Mouse (Mus musculus): Measurements from ENCODE around the gene Elovl3. TPM values are rescaled to one million over a fixed set of nuclear protein-coding genes. Genes with fewer than 3 reads are reported as not detected.
"Not testable (repeated sequence)": the region's sequence is repeated elsewhere in the genome, so short reads cannot be mapped to it uniquely, and the experiment has no call there.

Gene Elovl3
- polyA plus RNA-seq, 1 experiment from 2014 or later, result not detected

GRCm38 (mm10) chr19:46114617-46115016 lies 17.1 kb upstream of the Elovl3 start:
- H3K4me1 ChIP-seq (replicated peaks; ENCODE audit: control insufficient read depth, insufficient read depth, low read length), result no peaks in the 10 kb centered on the region
- H3K36me3 ChIP-seq (ENCODE audit: control insufficient read depth, insufficient read depth), result no peaks in the 10 kb centered on the region
- no peaks in the 10 kb centered on the region for H3K9me3 ChIP-seq (ENCODE audit: control insufficient read depth)
- H3K9ac ChIP-seq (ENCODE audit: low read depth, low read length), result no peak overlapping the region
- H3K27me3 ChIP-seq (replicated peaks; ENCODE audit: control insufficient read depth, insufficient read depth, low read length), result no peaks in the 10 kb centered on the region
- no peak overlapping the region for H3K4me2 ChIP-seq (replicated peaks; ENCODE audit: low read depth)
- H3K4me3 ChIP-seq (ENCODE audit: low read depth, low read length), result no peak overlapping the region
- TF ChIP-seq CTCF (IDR thresholded peaks at IDR 0.05; ENCODE audit: low read depth), result no peak
- H3K27ac ChIP-seq (ENCODE audit: low read depth, low read length), result no peak overlapping the region
- ATAC-seq, result no peak
- 47% methylated on average over 4 of the region's 4 CpGs for WGBS

GRCm38 (mm10) chr19:46119458-46119857 lies 12.2 kb upstream of the Elovl3 start:
- H3K27me3 ChIP-seq (replicated peaks; ENCODE audit: control insufficient read depth, insufficient read depth, low read length), result no peaks in the 10 kb centered on the region
- no peak overlapping the region for H3K27ac ChIP-seq (ENCODE audit: low read depth, low read length)
- ATAC-seq, result no peak
- H3K9ac ChIP-seq (ENCODE audit: low read depth, low read length), result no peak overlapping the region
- H3K9me3 ChIP-seq (ENCODE audit: control insufficient read depth), result no peaks in the 10 kb centered on the region
- no peak overlapping the region for H3K4me2 ChIP-seq (replicated peaks; ENCODE audit: low read depth)
- no peaks in the 10 kb centered on the region for H3K4me1 ChIP-seq (replicated peaks; ENCODE audit: control insufficient read depth, insufficient read depth, low read length)
- H3K36me3 ChIP-seq (ENCODE audit: control insufficient read depth, insufficient read depth), result no peaks in the 10 kb centered on the region
- no peak for TF ChIP-seq CTCF (IDR thresholded peaks at IDR 0.05; ENCODE audit: low read depth)
- WGBS, result 86% methylated on average over 3 of the region's 3 CpGs
- no peak overlapping the region for H3K4me3 ChIP-seq (ENCODE audit: low read depth, low read length)

DNA sequence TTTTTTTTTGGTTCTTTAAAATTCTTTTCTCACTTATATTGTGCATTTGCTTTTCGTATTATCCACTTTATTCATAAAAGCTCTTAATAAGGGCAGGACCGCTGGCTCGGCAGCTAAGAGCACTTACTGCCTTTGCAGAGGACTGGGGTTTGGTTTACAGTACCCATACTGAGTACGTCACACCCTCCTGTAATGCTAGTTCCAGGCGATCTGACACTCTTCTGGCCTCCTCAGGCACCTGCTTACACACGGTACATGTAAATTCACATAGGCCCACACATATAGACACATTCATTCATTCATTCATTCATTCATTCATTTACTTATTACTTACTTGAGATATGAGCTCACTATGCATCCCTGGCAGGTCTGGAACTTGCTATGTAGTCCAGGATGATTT lies 10.8 kb upstream of the Elovl3 start:
- H3K27ac ChIP-seq (ENCODE audit: low read depth, low read length), result no peak overlapping the region
- WGBS, result 71% methylated on average over 6 of the region's 6 CpGs

DNA sequence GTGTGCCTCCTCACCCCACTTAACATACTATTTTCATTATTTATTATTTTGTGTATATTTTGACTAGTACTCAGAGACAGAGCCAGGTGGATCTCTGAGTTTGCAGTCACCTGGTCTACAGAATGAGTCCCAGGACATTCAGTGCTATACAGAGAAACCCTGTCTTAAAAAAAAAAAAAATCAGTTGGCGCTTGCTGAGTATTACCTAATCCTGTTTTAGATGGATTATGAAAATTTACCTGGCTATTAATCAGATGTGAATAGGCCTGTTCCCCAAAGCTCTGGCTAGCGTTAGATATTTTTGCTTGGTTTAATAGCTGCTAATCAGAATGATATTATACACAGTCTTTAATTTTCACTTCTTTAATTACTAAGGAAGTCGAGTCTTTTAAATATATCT lies 7.8 kb upstream of the Elovl3 start:
- no peak overlapping the region for H3K9ac ChIP-seq (ENCODE audit: low read depth, low read length)
- no peak overlapping the region for H3K27ac ChIP-seq (ENCODE audit: low read depth, low read length)
- ATAC-seq, result no peak
- 74% methylated on average over 3 of the region's 3 CpGs for WGBS
- TF ChIP-seq CTCF (IDR thresholded peaks at IDR 0.05; ENCODE audit: low read depth), result no peak
- H3K4me3 ChIP-seq (ENCODE audit: low read depth, low read length), result no peak overlapping the region
- no peaks in the 10 kb centered on the region for H3K9me3 ChIP-seq (ENCODE audit: control insufficient read depth)
- H3K4me1 ChIP-seq (replicated peaks; ENCODE audit: control insufficient read depth, insufficient read depth, low read length), result no peaks in the 10 kb centered on the region
- no peak overlapping the region for H3K4me2 ChIP-seq (replicated peaks; ENCODE audit: low read depth)
- H3K36me3 ChIP-seq (ENCODE audit: control insufficient read depth, insufficient read depth), result no peaks in the 10 kb centered on the region
- H3K27me3 ChIP-seq (replicated peaks; ENCODE audit: control insufficient read depth, insufficient read depth, low read length), result no peaks in the 10 kb centered on the region

More for the DNA sequence above, 10.8 kb upstream of the Elovl3 start:
- no peak for ATAC-seq
- Histone ChIP-seq H3K36me3 (ENCODE audit: control insufficient read depth, insufficient read depth) (no peaks in the 10 kb centered on the region), H3K9me3 (ENCODE audit: control insufficient read depth) (no peaks in the 10 kb centered on the region), H3K4me3 (ENCODE audit: low read depth, low read length) (no peak overlapping the region), H3K4me1 (replicated peaks; ENCODE audit: control insufficient read depth, insufficient read depth, low read length) (no peaks in the 10 kb centered on the region), H3K9ac (ENCODE audit: low read depth, low read length) (no peak overlapping the region), H3K27me3 (replicated peaks; ENCODE audit: control insufficient read depth, insufficient read depth, low read length) (no peaks in the 10 kb centered on the region), H3K4me2 (replicated peaks; ENCODE audit: low read depth) (no peak overlapping the region)
- no peak for TF ChIP-seq CTCF (IDR thresholded peaks at IDR 0.05; ENCODE audit: low read depth)

DNA sequence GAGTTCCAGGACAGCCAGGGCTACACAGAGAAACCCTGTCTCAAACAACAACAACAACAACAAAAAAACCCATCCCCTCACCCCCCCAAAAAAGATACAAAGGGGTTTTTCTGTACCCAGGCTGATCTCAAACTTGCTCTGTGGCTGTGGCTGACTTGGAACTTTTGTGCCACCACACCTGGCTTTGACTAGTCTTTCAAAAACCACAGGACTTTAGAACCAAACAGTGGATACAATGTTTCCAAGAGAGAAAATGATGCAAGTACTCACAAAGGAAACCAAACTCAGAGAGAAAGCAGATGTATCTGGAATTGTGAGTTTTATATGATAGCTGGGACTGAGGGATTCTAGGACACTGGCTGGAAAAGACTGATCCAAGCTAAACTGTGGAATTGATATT lies 7.0 kb upstream of the Elovl3 start:
- no peak for ATAC-seq
- no peak overlapping the region for H3K9ac ChIP-seq (ENCODE audit: low read depth, low read length)
- TF ChIP-seq CTCF (IDR thresholded peaks at IDR 0.05; ENCODE audit: low read depth), result no peak

GRCm38 (mm10) chr19:46126301-46126700 lies 5.4 kb upstream of the Elovl3 start:
- Histone ChIP-seq H3K4me1 (replicated peaks; ENCODE audit: control insufficient read depth, insufficient read depth, low read length) (no peaks in the 10 kb centered on the region), H3K27me3 (replicated peaks; ENCODE audit: control insufficient read depth, insufficient read depth, low read length) (peaks cover 13% of the 10 kb centered on the region; the same call in 1 of the 2 replicates), H3K27ac (ENCODE audit: low read depth, low read length) (no peak overlapping the region), H3K4me3 (ENCODE audit: low read depth, low read length) (no peak overlapping the region), H3K9me3 (ENCODE audit: control insufficient read depth) (no peaks in the 10 kb centered on the region), H3K9ac (ENCODE audit: low read depth, low read length) (no peak overlapping the region), H3K36me3 (ENCODE audit: control insufficient read depth, insufficient read depth) (no peaks in the 10 kb centered on the region), H3K4me2 (replicated peaks; ENCODE audit: low read depth) (no peak overlapping the region)
- no peak for TF ChIP-seq CTCF (IDR thresholded peaks at IDR 0.05; ENCODE audit: low read depth)
- no peak for ATAC-seq
- 90% methylated on average over 4 of the region's 4 CpGs for WGBS

More for the DNA sequence above, 7.0 kb upstream of the Elovl3 start:
- Histone ChIP-seq H3K27me3 (replicated peaks; ENCODE audit: control insufficient read depth, insufficient read depth, low read length) (no peaks in the 10 kb centered on the region), H3K4me3 (ENCODE audit: low read depth, low read length) (no peak overlapping the region), H3K9me3 (ENCODE audit: control insufficient read depth) (no peaks in the 10 kb centered on the region), H3K4me2 (replicated peaks; ENCODE audit: low read depth) (no peak overlapping the region), H3K4me1 (replicated peaks; ENCODE audit: control insufficient read depth, insufficient read depth, low read length) (no peaks in the 10 kb centered on the region), H3K27ac (ENCODE audit: low read depth, low read length) (no peak overlapping the region), H3K36me3 (ENCODE audit: control insufficient read depth, insufficient read depth) (no peaks in the 10 kb centered on the region)

DNA sequence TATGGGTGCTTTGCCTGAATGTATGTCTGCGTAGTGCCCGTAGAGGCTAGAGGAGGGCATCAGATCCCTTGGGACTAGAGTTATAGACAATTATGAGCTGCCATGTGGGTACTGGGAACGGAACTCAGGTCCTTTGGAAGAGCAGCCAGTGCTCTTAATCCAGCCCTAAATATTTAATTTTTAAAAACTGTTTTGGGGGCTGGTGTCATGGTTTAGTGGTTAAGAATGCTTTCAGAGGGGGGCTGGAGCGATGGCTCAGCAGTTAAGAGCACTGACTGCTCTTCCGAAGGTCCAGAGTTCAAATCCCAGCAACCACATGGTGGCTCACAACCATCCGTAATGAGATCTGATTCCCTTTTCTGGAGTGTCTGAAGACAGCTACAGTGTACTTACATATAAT lies 2.0 kb upstream of the Elovl3 start:
- H3K4me3 ChIP-seq (ENCODE audit: low read depth, low read length); H3K27ac ChIP-seq (ENCODE audit: low read depth, low read length); H3K36me3 ChIP-seq (ENCODE audit: control insufficient read depth, insufficient read depth); H3K4me1 ChIP-seq (replicated peaks; ENCODE audit: control insufficient read depth, insufficient read depth, low read length); H3K9me3 ChIP-seq (ENCODE audit: control insufficient read depth); ATAC-seq; H3K9ac ChIP-seq (ENCODE audit: low read depth, low read length); H3K4me2 ChIP-seq (replicated peaks; ENCODE audit: low read depth): not testable (repeated sequence)
- 81% methylated on average over 5 of the region's 6 CpGs for WGBS
- H3K27me3 ChIP-seq (replicated peaks; ENCODE audit: control insufficient read depth, insufficient read depth, low read length), result peaks cover 41% of the 10 kb centered on the region
